Mouse (Mus musculus) testis, adult 2 months (tissue): Measurements from ENCODE around the gene Dgkz. TPM values are rescaled to one million over a fixed set of nuclear protein-coding genes. Genes with fewer than 3 reads are reported as not detected.

Source experiments
- H3K27ac ChIP-seq: fragments of 200-500 bp; 2 replicates; pipeline ENCODE4 v1.5.1; 2012; ENCODE audit warnings: low read depth, low read length; ENCODE audit not compliant: control insufficient read depth, insufficient read depth
- H3K27me3 ChIP-seq: fragments of 200-500 bp; 2 replicates; pipeline ENCODE4 v1.6.1; 2012; ENCODE audit warnings: mild to moderate bottlenecking, low read length, moderate library complexity; ENCODE audit not compliant: control insufficient read depth, insufficient read depth
- H3K36me3 ChIP-seq: fragments of 200-500 bp; 2 replicates; pipeline ENCODE4 v1.6.1; 2012; ENCODE audit warnings: mild to moderate bottlenecking, low read length; ENCODE audit not compliant: control insufficient read depth, insufficient read depth
- H3K4me1 ChIP-seq: fragments of 200-500 bp; 2 replicates; pipeline ENCODE4 v1.6.1; 2012; ENCODE audit warnings: low read length; ENCODE audit not compliant: control insufficient read depth, insufficient read depth
- H3K4me3 ChIP-seq: fragments of 200-500 bp; 2 replicates; pipeline ENCODE4 v1.5.1; 2012; ENCODE audit warnings: low read depth, mild to moderate bottlenecking, low read length, moderate library complexity, mixed read lengths; ENCODE audit not compliant: control insufficient read depth
- CTCF ChIP-seq: fragments of 200-500 bp; IDR thresholded peaks from 2 replicates; pipeline ENCODE4 v1.5.1; 2012; ENCODE audit warnings: low read depth, mild to moderate bottlenecking, inconsistent platforms, low read length, moderate library complexity; ENCODE audit not compliant: control insufficient read depth, insufficient read depth, insufficient replicate concordance
- POLR2A ChIP-seq: fragments of 200-500 bp; IDR thresholded peaks from 2 replicates; pipeline ENCODE4 v1.6.1; 2012; ENCODE audit warnings: low read depth, mild to moderate bottlenecking, inconsistent platforms, low read length, moderate library complexity; ENCODE audit not compliant: control insufficient read depth
- polyA plus RNA-seq: library from polyadenylated mRNA; depleted of rRNA; stranded (reverse); fragments of >200 nt; gene quantifications from 2 replicates; pipeline ENCODE4 v1.2.3, GENCODE M21; 2012; rRNA removed

Gene Dgkz
- polyA plus RNA-seq, 1 experiment, result 14.2 TPM

DNA sequence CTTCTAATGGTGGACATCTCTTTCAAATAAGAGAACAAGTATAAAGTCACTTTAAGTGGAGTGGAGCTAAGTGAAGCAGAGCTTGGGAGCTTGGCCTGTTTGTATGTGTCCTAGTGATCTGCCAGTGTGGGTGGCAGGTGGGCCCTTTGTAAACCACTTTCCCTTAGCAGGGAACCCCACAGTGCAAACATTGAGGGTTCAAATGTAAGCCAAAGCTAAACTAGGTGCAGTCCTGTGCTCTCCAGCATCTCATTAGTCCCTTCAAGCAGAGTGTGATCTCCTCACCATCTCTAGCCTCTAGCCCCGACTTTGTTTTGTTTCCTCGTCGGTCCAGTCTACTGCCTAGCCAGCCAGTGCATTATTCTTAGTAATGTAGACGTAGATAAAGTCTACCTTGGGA lies 91.0 kb downstream of the Dgkz start:
- H3K36me3 ChIP-seq, result peaks cover 1% of the 10 kb centered on the region; the same call in 1 of the 2 replicates
- H3K27me3 ChIP-seq, result no peaks in the 10 kb centered on the region
- H3K27ac ChIP-seq, result no peak overlapping the region
- no peaks in the 10 kb centered on the region for H3K4me1 ChIP-seq
- TF ChIP-seq POLR2A, result no peak
- TF ChIP-seq CTCF, result no peak
- H3K4me3 ChIP-seq, result no peak overlapping the region

DNA sequence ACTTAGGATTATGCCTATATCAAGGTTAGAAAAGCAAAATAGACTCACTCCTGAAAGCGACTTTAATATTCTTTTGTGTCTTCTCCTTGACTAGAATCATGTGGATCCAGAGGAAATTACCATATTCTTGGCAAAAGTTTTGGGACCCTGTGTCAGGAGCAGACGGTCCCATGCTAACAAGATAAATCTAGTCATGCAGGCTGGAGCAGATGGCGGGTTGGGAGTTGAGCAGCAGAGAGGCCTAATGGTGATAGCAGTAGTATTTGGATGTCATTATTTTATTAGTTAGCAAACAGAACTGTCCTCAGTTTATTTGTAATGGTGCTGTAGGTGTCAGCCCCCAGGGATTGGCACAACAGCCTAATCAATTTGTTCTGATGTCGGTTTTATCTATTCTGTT lies 91.7 kb downstream of the Dgkz start:
- Histone ChIP-seq H3K4me3 (no peak overlapping the region), H3K36me3 (peaks cover 1% of the 10 kb centered on the region; the same call in 1 of the 2 replicates), H3K27ac (no peak overlapping the region), H3K4me1 (no peaks in the 10 kb centered on the region), H3K27me3 (no peaks in the 10 kb centered on the region)
- TF ChIP-seq CTCF, result no peak
- no peak for TF ChIP-seq POLR2A

Other genes with a start within 250 kb of the Dgkz start
- gene Ambra1, start 245.7 kb downstream of the Dgkz start, polyA plus RNA-seq, result 31.2 and 31.3 TPM in 2 replicates
- gene Chrm4, start 48.6 kb downstream of the Dgkz start, polyA plus RNA-seq, result 20.3 and 23.6 TPM in 2 replicates
- gene Mdk, start 43.6 kb downstream of the Dgkz start, polyA plus RNA-seq, result 9.6 TPM in 2 replicates
- gene Gm9821, start 30.2 kb downstream of the Dgkz start, polyA plus RNA-seq, result not detected in 2 replicates
- gene Creb3l1, start 48.6 kb upstream of the Dgkz start, polyA plus RNA-seq, result 2.6 and 3.1 TPM in 2 replicates
- 68.2 and 78.4 TPM in 2 replicates for gene Phf21a, start 117.3 kb upstream of the Dgkz start, polyA plus RNA-seq